Mouse (Mus musculus) Patski (cell line): ENCODE measurements at regions not wholly inside any gene's neighbourhood (a gene's known extent, or its start where the extent isn't known, plus 50 kb on each side); places are given as distances from the start of the nearest gene placed in this dataset.

Experiments
- ATAC-seq: fragments of 100-300 bp; one replicate; pipeline ENCODE4 v1.8.0; 2021
- CTCF ChIA-PET: fragments of 350-600 bp; sonication (Branson Sonifier 250); formaldehyde crosslinking; loops from one replicate; lab custom pipeline; 2022; ENCODE audit warnings: inconsistent platforms; lab: Charles Lee
- POLR2A ChIA-PET: fragments of 350-600 bp; sonication (Branson Sonifier 250); formaldehyde crosslinking; loops from one replicate; lab custom pipeline; 2022; ENCODE audit warnings: antibody characterized with exemption, inconsistent platforms; lab: Charles Lee
- DNase-seq: peaks from one replicate; pipeline ENCODE4 v3.0.0-alpha.2; 2011; ENCODE audit warnings: low read depth, low spot score
- H3K27me3 ChIP-seq: fragments of 371-371 bp; one replicate; pipeline ENCODE4 v1.5.1; 2021
- CTCF ChIP-seq: fragments of 100-300 bp; IDR thresholded peaks from one replicate; pipeline ENCODE4 v1.5.1; 2021
- in situ Hi-C: fragments of 300-500 bp; cut with MboI; formaldehyde crosslinking; loops from 3 replicates; pipeline ENCODE4 v1.11.1; 2018; ENCODE audit warnings: low pct_unique_long_range_greater_than_20kb, mixed read lengths

DNA sequence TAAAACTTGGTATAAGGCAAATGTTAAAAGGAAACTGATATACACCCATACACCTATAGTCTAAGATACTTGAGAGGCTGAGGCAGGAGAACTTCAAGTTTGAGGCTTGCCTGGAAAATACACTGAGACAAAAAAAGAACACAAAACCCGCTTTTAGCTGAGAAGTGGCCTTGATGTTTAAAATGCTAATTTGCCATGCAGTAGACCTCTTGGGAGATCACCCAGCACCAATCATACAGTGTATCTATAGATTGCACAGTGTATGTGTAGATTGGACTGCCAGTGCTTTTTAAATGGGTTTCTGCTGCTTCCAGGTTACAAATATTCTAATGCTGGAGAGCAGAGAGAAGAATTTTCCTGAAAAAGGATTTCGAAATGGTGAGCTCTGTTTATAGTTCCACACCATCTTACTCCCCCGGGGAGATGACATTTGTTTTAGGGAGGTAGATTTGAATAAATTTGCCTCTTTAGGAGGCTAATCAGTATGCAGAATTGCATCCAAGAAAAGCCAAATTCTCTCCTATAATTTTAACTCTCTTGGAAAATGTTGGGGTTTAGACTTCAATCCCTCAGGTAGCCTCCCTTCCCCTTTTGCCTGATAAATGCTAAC lies 194.0 kb downstream of the Otol1 start:
- in situ Hi-C loops = no loop called here
- ATAC-seq = no peak
- no peak for TF ChIP-seq CTCF
- no peak for DNase-seq
- ChIA-PET CTCF (interaction anchor here (1.8 kb wide), 1 partner anchor 48 kb away, joined by 4 read pairs; no protein-coding TSS in a partner anchor), POLR2A (interaction anchor here (1.2 kb wide), 1 partner anchor 49 kb away, joined by 4 read pairs; no protein-coding TSS in a partner anchor)
- H3K27me3 ChIP-seq = no peaks in the 10 kb centered on the region

DNA sequence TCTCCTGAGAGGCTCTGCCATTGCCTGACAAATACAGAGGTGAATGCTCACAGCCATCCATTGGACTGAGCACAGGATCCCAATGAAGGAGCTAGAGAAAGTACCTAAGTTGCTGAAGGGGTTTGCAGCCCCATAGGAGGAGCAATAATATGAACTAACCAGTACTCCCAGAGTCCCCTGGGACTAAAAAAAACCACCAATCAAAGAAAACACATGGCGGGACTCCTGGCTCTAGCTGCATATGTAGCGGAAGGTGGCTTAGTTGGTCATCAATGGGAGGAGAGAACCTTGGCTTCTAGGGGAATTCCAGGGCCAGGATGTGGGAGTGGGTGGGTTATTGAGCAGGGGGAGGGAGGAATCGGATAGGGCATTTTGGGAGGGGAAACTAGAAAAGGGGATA lies 207.8 kb downstream of the Otol1 start:
- DNase-seq (no peak), ATAC-seq (no peak)
- TF ChIP-seq CTCF = no peak
- ChIA-PET CTCF (no interaction called here), POLR2A (no interaction called here)
- in situ Hi-C loops = no loop called here
- peaks cover 3% of the 10 kb centered on the region for H3K27me3 ChIP-seq

DNA sequence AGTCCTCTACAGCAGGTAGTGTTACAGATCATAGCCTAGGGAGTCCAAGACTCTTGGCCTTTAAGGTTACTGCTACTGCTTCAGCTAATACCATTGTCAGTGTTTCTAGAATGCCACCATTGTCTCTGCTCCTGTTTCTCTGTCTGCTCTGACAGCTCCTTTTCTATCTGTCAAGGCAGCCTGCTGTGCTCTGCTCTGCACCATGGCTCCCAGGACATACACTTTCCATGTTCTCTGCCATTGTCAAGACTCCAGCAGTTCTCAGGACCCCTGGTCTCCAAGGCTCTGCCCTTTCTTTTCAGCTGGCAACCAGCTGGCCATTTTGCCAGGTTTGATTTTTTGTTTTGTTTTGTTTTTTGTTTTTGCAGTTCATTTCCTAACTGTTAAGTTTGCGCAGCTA lies 208.7 kb downstream of the Otol1 start:
- CTCF ChIA-PET = no interaction called here
- in situ Hi-C loops = no loop called here
- no peak for DNase-seq

DNA sequence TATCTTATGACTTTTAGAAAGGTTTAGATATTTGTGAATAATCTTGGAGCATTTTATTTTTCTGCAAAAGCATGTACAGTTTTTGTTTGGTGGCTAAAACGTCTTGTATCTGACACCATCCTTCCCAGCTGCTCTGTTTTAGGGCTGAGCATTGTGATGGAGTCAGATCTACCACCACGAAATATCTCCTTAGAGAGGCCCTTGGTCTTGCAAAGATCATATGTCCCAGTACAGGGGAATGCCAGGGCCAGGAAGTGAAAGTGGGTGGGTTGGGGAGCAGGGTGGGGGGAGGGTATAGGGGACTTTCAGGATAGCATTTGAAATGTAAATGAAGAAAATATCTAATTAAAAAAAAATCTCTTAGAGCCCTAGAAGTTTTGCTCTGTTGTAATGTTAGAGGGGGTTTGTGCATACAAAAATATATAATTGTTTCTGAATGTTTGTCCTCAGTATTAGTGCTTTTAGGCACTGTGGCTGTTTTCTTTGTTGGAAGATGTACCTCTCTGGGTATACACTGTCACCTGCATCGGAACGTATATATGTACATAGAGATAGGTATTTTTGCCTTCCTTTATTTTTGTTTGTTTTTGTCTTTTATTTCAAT lies 211.4 kb downstream of the Otol1 start:
- POLR2A ChIA-PET = no interaction called here
- CTCF ChIA-PET = no interaction called here
- no peak for TF ChIP-seq CTCF
- no peak for ATAC-seq
- peaks cover 3% of the 10 kb centered on the region for H3K27me3 ChIP-seq
- in situ Hi-C loops = no loop called here
- no peak for DNase-seq

More for the DNA sequence above, 208.7 kb downstream of the Otol1 start:
- POLR2A ChIA-PET = no interaction called here
- TF ChIP-seq CTCF = no peak
- ATAC-seq = no peak
- H3K27me3 ChIP-seq = peaks cover 3% of the 10 kb centered on the region

DNA sequence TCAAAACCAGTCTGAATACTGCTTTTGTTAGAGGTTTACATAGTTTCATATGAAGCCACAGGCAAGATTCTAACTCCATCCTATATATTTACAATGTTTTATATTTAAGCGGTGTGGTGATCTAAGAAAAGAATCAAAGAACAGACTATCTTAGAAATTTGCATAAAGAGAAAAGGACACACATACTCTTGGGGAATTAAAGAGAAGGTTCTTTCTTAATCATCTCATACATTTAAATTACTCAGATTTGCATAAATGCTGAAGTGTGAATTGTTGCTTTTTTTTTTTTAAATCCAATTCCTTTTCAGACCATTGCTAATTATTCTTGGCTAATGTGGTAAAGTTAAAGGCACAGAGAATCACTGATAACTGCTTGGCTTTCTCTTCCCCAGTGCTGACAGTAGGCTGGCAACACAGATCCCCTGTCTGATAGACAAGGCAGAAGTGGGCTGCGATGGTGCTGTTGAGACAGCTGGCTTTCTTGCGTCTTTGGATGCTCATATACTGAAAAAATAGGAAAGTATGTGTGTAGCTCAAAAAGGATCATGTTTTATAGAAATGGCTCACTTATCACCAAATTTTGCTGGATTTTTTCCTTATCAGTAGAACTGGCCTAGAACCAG lies 216.1 kb downstream of the Otol1 start:
- in situ Hi-C loops = no loop called here
- DNase-seq (no peak), ATAC-seq (no peak)
- TF ChIP-seq CTCF = no peak
- CTCF ChIA-PET = no interaction called here
- POLR2A ChIA-PET = no interaction called here
- H3K27me3 ChIP-seq = no peaks in the 10 kb centered on the region

DNA sequence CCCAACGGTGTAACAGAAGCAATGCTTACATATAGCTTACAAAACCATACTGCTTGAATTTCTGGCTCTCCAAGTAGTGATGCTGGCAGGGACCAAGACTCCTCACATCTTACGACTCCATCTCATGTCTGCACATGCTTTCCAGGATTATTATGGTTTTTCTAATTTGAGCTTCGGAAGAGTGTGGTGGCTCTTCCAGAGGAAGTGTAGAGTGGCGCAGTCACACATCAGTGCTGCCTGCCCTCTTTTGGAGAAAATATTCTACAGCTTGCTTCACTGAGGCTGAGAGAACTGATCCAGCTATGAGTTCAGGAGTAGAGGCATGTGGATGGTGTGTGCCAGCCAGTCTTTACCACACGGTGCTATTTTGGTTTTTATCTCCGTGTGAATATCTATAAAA lies 217.4 kb downstream of the Otol1 start:
- no peak for TF ChIP-seq CTCF
- POLR2A ChIA-PET = no interaction called here
- CTCF ChIA-PET = interaction anchor here (0.8 kb wide), 1 partner anchor 13 kb away, joined by 3 read pairs; no protein-coding TSS in a partner anchor
- no peaks in the 10 kb centered on the region for H3K27me3 ChIP-seq
- DNase-seq (no peak), ATAC-seq (no peak)
- in situ Hi-C loops = no loop called here

DNA sequence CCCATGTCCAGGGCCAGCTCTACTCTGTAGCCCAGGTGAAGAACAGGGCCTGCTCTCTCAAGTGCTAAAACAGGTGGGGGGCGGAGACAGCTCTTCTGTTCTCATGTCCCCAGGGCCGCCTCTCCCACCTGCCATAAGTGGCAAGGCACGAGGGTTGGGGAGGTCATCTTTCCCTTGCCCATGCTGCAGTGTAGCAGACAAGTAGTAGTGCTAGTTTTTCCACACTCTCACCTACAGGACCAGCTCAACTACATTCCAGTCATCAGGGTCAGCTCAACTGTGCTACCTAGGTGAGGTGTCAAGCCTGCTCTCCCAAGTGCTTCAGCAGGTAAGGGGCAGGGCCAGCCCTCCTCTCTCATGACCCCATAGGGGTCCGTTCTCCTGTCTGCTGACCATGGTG lies 219.8 kb downstream of the Otol1 start:
- CTCF ChIA-PET = interaction anchor here (1.0 kb wide), 1 partner anchor 38 kb away, joined by 3 read pairs; no protein-coding TSS in a partner anchor
- no peak for ATAC-seq
- in situ Hi-C loops = no loop called here

DNA sequence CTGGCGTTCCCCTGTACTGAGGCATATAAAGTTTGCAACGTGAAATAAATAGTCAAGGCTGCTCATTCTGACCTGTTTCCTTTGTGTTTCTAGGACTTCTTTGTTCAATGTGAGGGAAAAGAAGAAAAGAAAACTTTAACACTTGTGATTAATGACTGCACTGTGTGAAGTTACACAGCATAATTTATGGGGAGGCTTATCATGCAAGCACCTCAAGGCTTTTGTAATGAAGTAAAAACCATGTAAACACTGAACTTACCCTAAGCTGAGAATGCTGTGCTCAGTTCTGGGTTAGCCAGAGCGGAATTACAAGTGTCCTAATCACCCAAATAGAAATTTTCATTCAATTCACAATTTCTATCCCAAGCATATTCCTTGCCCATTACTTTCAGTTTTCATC lies 241.2 kb downstream of the Otol1 start:
- TF ChIP-seq CTCF = no peak
- POLR2A ChIA-PET = no interaction called here
- ATAC-seq = no peak
- CTCF ChIA-PET = no interaction called here
- in situ Hi-C loops = no loop called here
- peaks cover 5% of the 10 kb centered on the region for H3K27me3 ChIP-seq
- no peak for DNase-seq

More for the DNA sequence above, 219.8 kb downstream of the Otol1 start:
- POLR2A ChIA-PET = no interaction called here
- no peak for DNase-seq
- no peaks in the 10 kb centered on the region for H3K27me3 ChIP-seq
- TF ChIP-seq CTCF = no peak

DNA sequence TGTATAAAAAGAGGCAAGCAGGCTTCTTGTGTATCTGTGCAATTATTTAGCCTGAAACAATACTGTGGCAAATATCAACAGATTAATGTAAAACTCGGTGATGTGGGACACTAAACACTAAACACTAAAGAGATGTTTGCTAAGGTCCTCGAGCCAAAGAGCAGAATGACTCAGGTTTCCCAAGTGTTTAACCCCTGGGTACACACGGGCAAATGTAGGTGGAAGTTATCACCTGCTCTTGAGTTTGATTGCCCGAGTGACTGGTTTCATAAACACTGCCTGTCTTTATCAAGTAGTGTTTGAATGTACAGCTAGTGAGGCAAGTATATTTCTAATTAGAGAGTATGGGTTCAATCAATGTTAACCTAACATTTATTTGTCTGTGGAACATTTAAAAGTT lies 242.5 kb downstream of the Otol1 start:
- peaks cover 5% of the 10 kb centered on the region for H3K27me3 ChIP-seq
- ATAC-seq (no peak), DNase-seq (no peak)
- POLR2A ChIA-PET = no interaction called here
- TF ChIP-seq CTCF = no peak
- CTCF ChIA-PET = interaction anchor here (1.6 kb wide), 1 partner anchor 49 kb away, joined by 4 read pairs; no protein-coding TSS in a partner anchor
- in situ Hi-C loops = no loop called here

DNA sequence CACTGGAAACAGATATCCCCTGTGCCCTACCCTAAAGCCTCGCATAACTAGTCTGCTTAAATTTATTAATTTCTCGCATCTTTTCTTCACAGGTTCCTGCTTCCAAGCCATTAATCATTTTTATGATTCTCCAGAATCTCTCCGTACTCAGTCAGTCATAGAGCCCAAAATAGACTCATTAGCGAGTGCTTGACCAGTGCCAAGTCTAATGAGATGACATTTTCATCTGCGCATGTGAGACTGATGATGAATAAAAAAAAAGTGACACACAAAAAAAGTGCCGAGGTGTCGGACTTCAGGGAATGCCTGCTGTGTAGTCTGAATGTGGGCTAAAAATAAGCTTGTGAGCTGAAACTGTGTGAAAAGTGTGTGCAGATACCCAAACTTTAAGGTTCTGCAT lies 243.3 kb downstream of the Otol1 start:
- POLR2A ChIA-PET = interaction anchor here (0.7 kb wide), 1 partner anchor 49 kb away, joined by 4 read pairs; no protein-coding TSS in a partner anchor
- CTCF ChIA-PET = no interaction called here
- DNase-seq (no peak), ATAC-seq (no peak)
- H3K27me3 ChIP-seq = peaks cover 5% of the 10 kb centered on the region
- in situ Hi-C loops = no loop called here
- no peak for TF ChIP-seq CTCF

DNA sequence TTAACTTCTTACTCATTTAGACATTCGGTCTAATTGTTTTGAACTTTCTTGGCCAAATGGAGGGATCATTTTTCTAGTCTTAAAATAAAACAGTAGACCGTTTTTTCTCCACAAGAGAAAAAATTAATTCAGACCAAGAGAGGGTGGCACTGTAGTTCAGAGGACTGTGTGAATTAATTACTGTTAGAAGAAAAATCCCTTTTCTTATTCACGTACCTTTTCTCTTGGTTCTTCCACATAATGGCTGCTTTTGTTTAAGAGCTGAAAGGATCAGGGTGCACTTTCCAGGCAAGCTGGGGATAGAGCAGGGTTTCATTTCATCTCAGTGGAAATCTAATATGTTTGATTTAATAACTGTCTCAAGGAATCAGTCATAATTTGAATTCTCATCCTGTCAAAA lies 255.9 kb downstream of the Otol1 start:
- peaks cover 4% of the 10 kb centered on the region for H3K27me3 ChIP-seq
- DNase-seq (no peak), ATAC-seq (no peak)
- no peak for TF ChIP-seq CTCF
- in situ Hi-C loops = no loop called here
- ChIA-PET CTCF (no interaction called here), POLR2A (no interaction called here)
